Mouse (Mus musculus) Patski (cell line): ENCODE measurements at regions not wholly inside any gene's neighbourhood (a gene's known extent, or its start where the extent isn't known, plus 50 kb on each side); places are given as distances from the start of the nearest gene placed in this dataset.

ENCODE experiments used
- ATAC-seq: fragments of 100-300 bp; one replicate; pipeline ENCODE4 v1.8.0; 2021
- CTCF ChIA-PET: fragments of 350-600 bp; sonication (Branson Sonifier 250); formaldehyde crosslinking; loops from one replicate; lab custom pipeline; 2022; ENCODE audit warnings: inconsistent platforms; lab: Charles Lee
- POLR2A ChIA-PET: fragments of 350-600 bp; sonication (Branson Sonifier 250); formaldehyde crosslinking; loops from one replicate; lab custom pipeline; 2022; ENCODE audit warnings: antibody characterized with exemption, inconsistent platforms; lab: Charles Lee
- DNase-seq: peaks from one replicate; pipeline ENCODE4 v3.0.0-alpha.2; 2011; ENCODE audit warnings: low read depth, low spot score
- H3K27me3 ChIP-seq: fragments of 371-371 bp; one replicate; pipeline ENCODE4 v1.5.1; 2021
- CTCF ChIP-seq: fragments of 100-300 bp; IDR thresholded peaks from one replicate; pipeline ENCODE4 v1.5.1; 2021
- in situ Hi-C: fragments of 300-500 bp; cut with MboI; formaldehyde crosslinking; loops from 3 replicates; pipeline ENCODE4 v1.11.1; 2018; ENCODE audit warnings: low pct_unique_long_range_greater_than_20kb, mixed read lengths

- in situ Hi-C loops, result no loop called here
- no peaks in the 10 kb centered on the region for H3K27me3 ChIP-seq
- ATAC-seq (no peak), DNase-seq (no peak)
- TF ChIP-seq CTCF, result no peak
- ChIA-PET CTCF (no interaction called here), POLR2A (no interaction called here)
Observed at GRCm38 (mm10) chr16:93353971-93354370, 249.9 kb downstream of the Setd4 start.

- no peak for ATAC-seq
- no peak for DNase-seq
- in situ Hi-C loops, result no loop called here
- H3K27me3 ChIP-seq, result no peaks in the 10 kb centered on the region
- ChIA-PET POLR2A (no interaction called here), CTCF (interaction anchor here (1.7 kb wide), 1 partner anchor 14 kb away, joined by 4 read pairs; no protein-coding TSS in a partner anchor)
- no peak for TF ChIP-seq CTCF
Observed at GRCm38 (mm10) chr16:93344555-93344954, 259.3 kb downstream of the Setd4 start.

GRCm38 (mm10) chr16:93342701-93343100, 261.2 kb downstream of the Setd4 start:
- POLR2A ChIA-PET, result no interaction called here
- in situ Hi-C loops, result no loop called here

GRCm38 (mm10) chr16:93341791-93342190, 262.1 kb downstream of the Setd4 start:
- in situ Hi-C loops, result no loop called here
- ATAC-seq, result no peak
- ChIA-PET POLR2A (no interaction called here), CTCF (no interaction called here)
- no peak for DNase-seq
- no peaks in the 10 kb centered on the region for H3K27me3 ChIP-seq
- no peak for TF ChIP-seq CTCF

More at GRCm38 (mm10) chr16:93342701-93343100, 261.2 kb downstream of the Setd4 start:
- TF ChIP-seq CTCF, result no peak
- DNase-seq, result no peak
- CTCF ChIA-PET, result no interaction called here
- no peak for ATAC-seq
- no peaks in the 10 kb centered on the region for H3K27me3 ChIP-seq

GRCm38 (mm10) chr16:93338806-93339205, 265.1 kb downstream of the Setd4 start:
- POLR2A ChIA-PET, result no interaction called here
- H3K27me3 ChIP-seq, result no peaks in the 10 kb centered on the region
- in situ Hi-C loops, result no loop called here
- no peak for TF ChIP-seq CTCF
- ATAC-seq (no peak), DNase-seq (no peak)
- CTCF ChIA-PET, result interaction anchor here (1.3 kb wide), 1 partner anchor 8 kb away, joined by 3 read pairs; no protein-coding TSS in a partner anchor

GRCm38 (mm10) chr16:93335322-93336111, 268.3 kb downstream of the Setd4 start:
- no peak for DNase-seq
- ATAC-seq, result no peak
- no peaks in the 10 kb centered on the region for H3K27me3 ChIP-seq
- POLR2A ChIA-PET, result no interaction called here
- in situ Hi-C loops, result no loop called here
- no peak for TF ChIP-seq CTCF
- CTCF ChIA-PET, result no interaction called here

GRCm38 (mm10) chr16:93333654-93334053, 270.2 kb downstream of the Setd4 start:
- TF ChIP-seq CTCF, result no peak
- in situ Hi-C loops, result no loop called here

GRCm38 (mm10) chr16:93328680-93329395, 275.0 kb downstream of the Setd4 start:
- POLR2A ChIA-PET, result no interaction called here
- no peak for TF ChIP-seq CTCF
- CTCF ChIA-PET, result no interaction called here
- in situ Hi-C loops, result no loop called here
- DNase-seq, result peak; percentile 58
- H3K27me3 ChIP-seq, result no peaks in the 10 kb centered on the region
- peak; percentile 44 for ATAC-seq

More at GRCm38 (mm10) chr16:93333654-93334053, 270.2 kb downstream of the Setd4 start:
- ChIA-PET CTCF (no interaction called here), POLR2A (no interaction called here)
- ATAC-seq, result no peak
- no peaks in the 10 kb centered on the region for H3K27me3 ChIP-seq
- peak; percentile 12 for DNase-seq

GRCm38 (mm10) chr16:93324911-93325310, 279.0 kb downstream of the Setd4 start:
- no peak for TF ChIP-seq CTCF
- ChIA-PET CTCF (no interaction called here), POLR2A (interaction anchor here (0.7 kb wide), 1 partner anchor 202 kb away, joined by 3 read pairs; no protein-coding TSS in a partner anchor)
- in situ Hi-C loops, result no loop called here
- ATAC-seq (no peak), DNase-seq (no peak)
- H3K27me3 ChIP-seq, result no peaks in the 10 kb centered on the region

GRCm38 (mm10) chr16:93323172-93323571, 280.7 kb downstream of the Setd4 start:
- CTCF ChIA-PET, result interaction anchor here (1.5 kb wide), 1 partner anchor 13 kb away, joined by 4 read pairs; no protein-coding TSS in a partner anchor
- ATAC-seq (no peak), DNase-seq (no peak)
- H3K27me3 ChIP-seq, result no peaks in the 10 kb centered on the region
- in situ Hi-C loops, result no loop called here
- POLR2A ChIA-PET, result no interaction called here
- TF ChIP-seq CTCF, result no peak

GRCm38 (mm10) chr16:93319581-93319980, 284.3 kb downstream of the Setd4 start:
- in situ Hi-C loops, result no loop called here
- ChIA-PET CTCF (no interaction called here), POLR2A (no interaction called here)
- no peaks in the 10 kb centered on the region for H3K27me3 ChIP-seq
- no peak for DNase-seq
- ATAC-seq, result no peak
- no peak for TF ChIP-seq CTCF
